Mouse (Mus musculus) MEL (cell line): Measurements from ENCODE around the gene Kansl1. TPM values are rescaled to one million over a fixed set of nuclear protein-coding genes. Genes with fewer than 3 reads are reported as not detected.
A peak's percentile ranks its signal among the peaks of the same experiment; 100 is the strongest.

Experiments
- DNase-seq: peaks from one replicate; pipeline ENCODE4 v3.0.0; 2011; ENCODE audit warnings: low read depth, low spot score
- H3K27ac ChIP-seq: 2 replicates; pipeline ENCODE4 v1.5.1; 2012; ENCODE audit warnings: low read depth, mild to moderate bottlenecking, control low read depth, low read length, moderate library complexity; ENCODE audit not compliant: control insufficient read depth
- H3K27me3 ChIP-seq, 2 experiments: fragments of 150-350 bp in 1 of 2; sonication (generic) in 1 of 2; 2 replicates each; pipeline ENCODE4 v1.6.1; 2012; ENCODE audit warnings: low read length in 2 of 2, mild to moderate bottlenecking in 2 of 2, improper control_type of control experiment in 1 of 2, moderate library complexity in 1 of 2; ENCODE audit not compliant: insufficient read depth in 2 of 2, control insufficient read depth in 1 of 2
- H3K36me3 ChIP-seq, 2 experiments: 2 replicates each; pipeline ENCODE4 v1.6.1; 2012 to 2014; ENCODE audit warnings: low read length in 2 of 2, improper control_type of control experiment in 1 of 2, inconsistent platforms in 1 of 2, mild to moderate bottlenecking in 1 of 2; ENCODE audit not compliant: insufficient read depth in 2 of 2, control insufficient read depth in 1 of 2
- H3K4me1 ChIP-seq, 2 experiments: fragments of 150-350 bp in 1 of 2; sonication (generic) in 1 of 2; 2 replicates each; pipeline ENCODE4 v1.6.1; 2012; ENCODE audit warnings: low read length in 2 of 2, improper control_type of control experiment in 1 of 2, mild to moderate bottlenecking in 1 of 2; ENCODE audit not compliant: insufficient read depth in 2 of 2, control insufficient read depth in 1 of 2
- H3K4me3 ChIP-seq, 2 experiments: fragments of 150-350 bp in 1 of 2; sonication (generic) in 1 of 2; 2 replicates each; pipeline ENCODE4 v1.5.1; 2012; ENCODE audit warnings: low read depth in 2 of 2, low read length in 2 of 2, mild to moderate bottlenecking in 2 of 2, moderate library complexity in 2 of 2, control low read depth in 1 of 2, improper control_type of control experiment in 1 of 2; ENCODE audit not compliant: control insufficient read depth in 1 of 2, insufficient read depth in 1 of 2
- H3K79me2 ChIP-seq: 2 replicates; pipeline ENCODE4 v1.6.1; 2012; ENCODE audit warnings: mild to moderate bottlenecking, low read length, moderate library complexity; ENCODE audit not compliant: control insufficient read depth, poor library complexity, insufficient read depth
- H3K9ac ChIP-seq: 2 replicates; pipeline ENCODE4 v1.6.1; 2012; ENCODE audit warnings: low read depth, mild to moderate bottlenecking, control low read depth, low read length, moderate library complexity; ENCODE audit not compliant: control insufficient read depth, poor library complexity, severe bottlenecking
- H3K9me3 ChIP-seq: fragments of 150-350 bp; sonication (generic); replicated peaks from 2 replicates; pipeline ENCODE4 v1.6.1; 2012; ENCODE audit warnings: mild to moderate bottlenecking, low read length, improper control_type of control experiment, moderate library complexity; ENCODE audit not compliant: insufficient read depth
- BHLHE40 ChIP-seq: IDR thresholded peaks from 2 replicates; pipeline ENCODE4 v1.6.1; 2012; ENCODE audit warnings: low read depth, mild to moderate bottlenecking, inconsistent platforms, low read length, improper control_type of control experiment, borderline replicate concordance
- CHD1 ChIP-seq: IDR thresholded peaks from 2 replicates; pipeline ENCODE4 v1.6.1; 2012; ENCODE audit warnings: low read depth, mild to moderate bottlenecking, inconsistent platforms, low read length, improper control_type of control experiment
- CHD2 ChIP-seq: IDR thresholded peaks from 2 replicates; pipeline ENCODE4 v1.6.1; 2011; ENCODE audit warnings: low read length, improper control_type of control experiment
- CTCF ChIP-seq, 3 experiments: IDR thresholded peaks in 2 of 3; conservative IDR thresholded peaks in 1 of 3; 2 replicates each; pipeline ENCODE4 v1.5.1; 2011 to 2012; ENCODE audit warnings: low read length in 3 of 3, low read depth in 2 of 3, mild to moderate bottlenecking in 2 of 3, improper control_type of control experiment in 1 of 3, inconsistent platforms in 1 of 3, mixed read lengths in 1 of 3, moderate library complexity in 1 of 3; ENCODE audit not compliant: control insufficient read depth in 1 of 3, insufficient read depth in 1 of 3, poor library complexity in 1 of 3, severe bottlenecking in 1 of 3
- E2F4 ChIP-seq: IDR thresholded peaks from 2 replicates; pipeline ENCODE4 v1.6.1; 2011; ENCODE audit warnings: low read depth, low read length, improper control_type of control experiment, borderline replicate concordance
- ELF1 ChIP-seq: IDR thresholded peaks from 2 replicates; pipeline ENCODE4 v1.6.1; 2014; ENCODE audit warnings: low read depth, mild to moderate bottlenecking, inconsistent platforms, low read length, improper control_type of control experiment, moderate library complexity
- EP300 ChIP-seq, 2 experiments: IDR thresholded peaks; 2 replicates each; pipeline ENCODE4 v1.6.1; 2011; ENCODE audit warnings: improper control_type of control experiment in 2 of 2, low read length in 2 of 2, low read depth in 1 of 2, mild to moderate bottlenecking in 1 of 2
- GABPA ChIP-seq: IDR thresholded peaks from 2 replicates; pipeline ENCODE4 v1.6.1; 2012; ENCODE audit warnings: low read depth, mild to moderate bottlenecking, inconsistent platforms, low read length, improper control_type of control experiment, moderate library complexity
- GATA1 ChIP-seq: IDR thresholded peaks from 2 replicates; pipeline ENCODE4 v1.6.1; 2011; ENCODE audit warnings: low read depth, low read length, improper control_type of control experiment
- HCFC1 ChIP-seq: IDR thresholded peaks from 2 replicates; pipeline ENCODE4 v1.6.1; 2012; ENCODE audit warnings: low read depth, mild to moderate bottlenecking, inconsistent platforms, low read length, improper control_type of control experiment, moderate library complexity
- JUND ChIP-seq: IDR thresholded peaks from 2 replicates; pipeline ENCODE4 v1.6.1; 2011; ENCODE audit warnings: low read depth, mild to moderate bottlenecking, improper control_type of control experiment, low read length
- KAT2A ChIP-seq: conservative IDR thresholded peaks from 2 replicates; pipeline ENCODE4 v1.6.1; 2012; ENCODE audit warnings: low read depth, low read length, improper control_type of control experiment, inconsistent platforms
- MAFK ChIP-seq: IDR thresholded peaks from 2 replicates; pipeline ENCODE4 v1.6.1; 2011; ENCODE audit warnings: low read depth, mild to moderate bottlenecking, low read length, improper control_type of control experiment, borderline replicate concordance
- MAX ChIP-seq: IDR thresholded peaks from 2 replicates; pipeline ENCODE4 v1.6.1; 2011; ENCODE audit warnings: low read length, improper control_type of control experiment
- MAZ ChIP-seq: IDR thresholded peaks from 2 replicates; pipeline ENCODE4 v1.6.1; 2012; ENCODE audit warnings: low read depth, mild to moderate bottlenecking, inconsistent platforms, low read length, improper control_type of control experiment
- MEF2A ChIP-seq: IDR thresholded peaks from 2 replicates; pipeline ENCODE4 v1.6.1; 2014; ENCODE audit warnings: low read depth, mild to moderate bottlenecking, inconsistent platforms, low read length, improper control_type of control experiment; ENCODE audit not compliant: poor library complexity, insufficient replicate concordance, severe bottlenecking; ENCODE audit errors: extremely low read depth
- MXI1 ChIP-seq: IDR thresholded peaks from 2 replicates; pipeline ENCODE4 v1.6.1; 2011; ENCODE audit warnings: mild to moderate bottlenecking, low read depth, low read length, improper control_type of control experiment
- MYB ChIP-seq: IDR thresholded peaks from 2 replicates; pipeline ENCODE4 v1.6.1; 2011; ENCODE audit warnings: mild to moderate bottlenecking, low read depth, low read length, improper control_type of control experiment
- MYC ChIP-seq: IDR thresholded peaks from 2 replicates; pipeline ENCODE4 v1.6.1; 2011; ENCODE audit warnings: low read depth, mild to moderate bottlenecking, low read length, improper control_type of control experiment, moderate library complexity
- NELFE ChIP-seq: IDR thresholded peaks from 2 replicates; pipeline ENCODE4 v1.6.1; 2011; ENCODE audit warnings: low read depth, low read length, improper control_type of control experiment
- NRF1 ChIP-seq: IDR thresholded peaks from 2 replicates; pipeline ENCODE4 v1.6.1; 2014; ENCODE audit warnings: low read depth, mild to moderate bottlenecking, inconsistent platforms, low read length, improper control_type of control experiment, moderate library complexity; ENCODE audit not compliant: poor library complexity, insufficient read depth, severe bottlenecking
- POLR2A ChIP-seq, 2 experiments: IDR thresholded peaks; 2 replicates each; pipeline ENCODE4 v1.6.1; 2011 to 2012; ENCODE audit warnings: low read length in 2 of 2, mild to moderate bottlenecking in 2 of 2, control low read depth in 1 of 2, improper control_type of control experiment in 1 of 2, low read depth in 1 of 2, moderate library complexity in 1 of 2; ENCODE audit not compliant: control insufficient read depth in 1 of 2, insufficient read depth in 1 of 2, poor library complexity in 1 of 2
- POLR2AphosphoS5 ChIP-seq: IDR thresholded peaks from 2 replicates; pipeline ENCODE4 v1.6.1; 2012; ENCODE audit warnings: low read depth, borderline replicate concordance, mild to moderate bottlenecking, inconsistent platforms, low read length, moderate library complexity, mixed read lengths
- RAD21 ChIP-seq: IDR thresholded peaks from 2 replicates; pipeline ENCODE4 v1.6.1; 2011; ENCODE audit warnings: mild to moderate bottlenecking, low read depth, low read length, improper control_type of control experiment
- RCOR1 ChIP-seq: IDR thresholded peaks from 2 replicates; pipeline ENCODE4 v1.6.1; 2012; ENCODE audit warnings: low read depth, mild to moderate bottlenecking, inconsistent platforms, low read length, improper control_type of control experiment
- SIN3A ChIP-seq: IDR thresholded peaks from 2 replicates; pipeline ENCODE4 v1.6.1; 2012; ENCODE audit warnings: low read length, improper control_type of control experiment, inconsistent platforms
- SMC3 ChIP-seq: IDR thresholded peaks from 2 replicates; pipeline ENCODE4 v1.6.1; 2011; ENCODE audit warnings: low read depth, low read length, improper control_type of control experiment
- TAL1 ChIP-seq: IDR thresholded peaks from 2 replicates; pipeline ENCODE4 v1.6.1; 2012; ENCODE audit warnings: mild to moderate bottlenecking, inconsistent platforms, low read length, moderate library complexity, mixed read lengths
- TBP ChIP-seq: IDR thresholded peaks from 2 replicates; pipeline ENCODE4 v1.8.0; 2011; ENCODE audit warnings: low read depth, low read length, improper control_type of control experiment
- TCF12 ChIP-seq: IDR thresholded peaks from 2 replicates; pipeline ENCODE4 v1.6.1; 2014; ENCODE audit warnings: low read depth, mild to moderate bottlenecking, inconsistent platforms, low read length, improper control_type of control experiment, moderate library complexity
- UBTF ChIP-seq: IDR thresholded peaks from 2 replicates; pipeline ENCODE4 v1.6.1; 2012; ENCODE audit warnings: low read depth, mild to moderate bottlenecking, inconsistent platforms, low read length, improper control_type of control experiment, moderate library complexity, borderline replicate concordance; ENCODE audit not compliant: insufficient read depth
- USF1 ChIP-seq: IDR thresholded peaks from 2 replicates; pipeline ENCODE4 v1.6.1; 2014; ENCODE audit warnings: low read depth, mild to moderate bottlenecking, inconsistent platforms, low read length, improper control_type of control experiment, moderate library complexity
- USF2 ChIP-seq, 2 experiments: IDR thresholded peaks; 2 replicates each; pipeline ENCODE4 v1.6.1; 2011 to 2012; ENCODE audit warnings: improper control_type of control experiment in 2 of 2, low read length in 2 of 2, borderline replicate concordance in 1 of 2, inconsistent platforms in 1 of 2, low read depth in 1 of 2, mild to moderate bottlenecking in 1 of 2; ENCODE audit not compliant: insufficient read depth in 1 of 2
- ZC3H11A ChIP-seq: IDR thresholded peaks from 2 replicates; pipeline ENCODE4 v1.6.1; 2012; ENCODE audit warnings: low read depth, mild to moderate bottlenecking, inconsistent platforms, low read length, improper control_type of control experiment
- ZKSCAN1 ChIP-seq: IDR thresholded peaks from 2 replicates; pipeline ENCODE4 v1.6.1; 2012; ENCODE audit warnings: low read depth, mild to moderate bottlenecking, inconsistent platforms, low read length, improper control_type of control experiment, moderate library complexity
- ZMIZ1 ChIP-seq: IDR thresholded peaks from 2 replicates; pipeline ENCODE4 v1.6.1; 2012; ENCODE audit warnings: low read depth, mild to moderate bottlenecking, inconsistent platforms, low read length, improper control_type of control experiment, moderate library complexity
- ZNF384 ChIP-seq: IDR thresholded peaks from 2 replicates; pipeline ENCODE4 v1.6.1; 2012; ENCODE audit warnings: low read depth, mild to moderate bottlenecking, inconsistent platforms, low read length, improper control_type of control experiment
- polyA plus RNA-seq, 2 experiments: library from polyadenylated mRNA; stranded (reverse) in 1 of 2; unstranded in 1 of 2; fragments of >175 nt in 1 of 2; fragments of >200 nt in 1 of 2; gene quantifications; 2 replicates each; pipeline versions ENCODE4 v1.2.1 to v1.2.4; 2012; ENCODE audit warnings: low replicate concordance in 2 of 2, low read depth in 1 of 2; ENCODE audit not compliant: insufficient read length in 2 of 2, insufficient read depth in 1 of 2, missing spikeins in 1 of 2
- total RNA-seq: library from RNA; depleted of rRNA; stranded (reverse); fragments of 300-350 nt; gene quantifications from 2 replicates; pipeline ENCODE4 v1.2.3, GENCODE M21; 2012

The Kansl1 gene
- total and polyA plus RNA-seq, 3 experiments = 14.9 to 76.3 (median 56.4) TPM

- Histone ChIP-seq H3K79me2 (no peaks in the 10 kb centered on the region), H3K9ac (peak overlapping the region; percentile 50), H3K27ac (peak overlapping the region; percentile 84), H3K27me3 (no peaks in the 10 kb centered on the region), H3K4me3 (peak overlapping the region; percentile 40 to 46), H3K9me3 (no peaks in the 10 kb centered on the region), H3K4me1 (peaks cover 22 to 53% of the 10 kb centered on the region in 2 experiments), H3K36me3 (peaks cover 0 to 36% of the 10 kb centered on the region in 2 experiments; a peak in 2 of 4 replicates)
- DNase-seq = peak; percentile 86
- TF ChIP-seq TCF12 (no peak), EP300 (IDR thresholded peaks at IDR 0.05; ENCODE audit: low read depth in 1 of 2, low read length in 2 of 2) (peak; percentile 46 to 52; a peak in 3 of 4 replicates), POLR2AphosphoS5 (no peak), MXI1 (peak; percentile 69), HCFC1 (no peak), CHD1 (no peak), MEF2A (no peak), TAL1 (no peak), MAFK (no peak), MYC (no peak), NELFE (peak; percentile 17; the same call in 1 of the 2 replicates), RCOR1 (peak; percentile 66), RAD21 (no peak), ZMIZ1 (0 out of 2 replicates have a peak, but pooled peaks have one; percentile 41), SIN3A (no peak), NRF1 (no peak), UBTF (no peak), MAX (peak; percentile 74; the same call in 1 of the 2 replicates), MAZ (0 out of 2 replicates have a peak, but pooled peaks have one; percentile 33), CHD2 (no peak), CTCF (IDR thresholded peaks at IDR 0.05 in 2 of 3, conservative IDR thresholded peaks at IDR 0.05 in 1 of 3; ENCODE audit: control insufficient read depth in 1 of 3, insufficient read depth in 1 of 3, low read depth in 2 of 3, low read length in 3 of 3, poor library complexity in 1 of 3, severe bottlenecking in 1 of 3) (no peak), KAT2A (no peak), GABPA (no peak), MYB (no peak), ZNF384 (peak; percentile 29; the same call in 1 of the 2 replicates), JUND (peak; percentile 42; the same call in 1 of the 2 replicates), USF2 (IDR thresholded peaks at IDR 0.05; ENCODE audit: borderline replicate concordance in 1 of 2, insufficient read depth in 1 of 2, low read depth in 1 of 2, low read length in 2 of 2) (no peak), POLR2A (IDR thresholded peaks at IDR 0.05; ENCODE audit: control insufficient read depth in 1 of 2, insufficient read depth in 1 of 2, low read depth in 1 of 2, low read length in 2 of 2, poor library complexity in 1 of 2) (no peak), E2F4 (no peak), ELF1 (0 out of 2 replicates have a peak, but pooled peaks have one; percentile 14), USF1 (peak; percentile 24; the same call in 1 of the 2 replicates), BHLHE40 (peak; percentile 59; the same call in 1 of the 2 replicates), GATA1 (peak; percentile 47; the same call in 1 of the 2 replicates), SMC3 (no peak), ZKSCAN1 (no peak), ZC3H11A (no peak), TBP (peak; percentile 38; the same call in 1 of the 2 replicates)
Measured at GRCm38 (mm10) chr11:104295656-104296055, 173.0 kb downstream of the Kansl1 start.
